Mouse (Mus musculus) kidney, adult 18-20 months (tissue): ENCODE measurements at regions not wholly inside any gene's neighbourhood (a gene's known extent, or its start where the extent isn't known, plus 50 kb on each side); places are given as distances from the start of the nearest gene placed in this dataset.
A peak's percentile ranks its signal among the peaks of the same experiment; 100 is the strongest.

Source experiments
- DNase-seq: peaks from one replicate; pipeline ENCODE4 v3.0.0; 2021

DNA sequence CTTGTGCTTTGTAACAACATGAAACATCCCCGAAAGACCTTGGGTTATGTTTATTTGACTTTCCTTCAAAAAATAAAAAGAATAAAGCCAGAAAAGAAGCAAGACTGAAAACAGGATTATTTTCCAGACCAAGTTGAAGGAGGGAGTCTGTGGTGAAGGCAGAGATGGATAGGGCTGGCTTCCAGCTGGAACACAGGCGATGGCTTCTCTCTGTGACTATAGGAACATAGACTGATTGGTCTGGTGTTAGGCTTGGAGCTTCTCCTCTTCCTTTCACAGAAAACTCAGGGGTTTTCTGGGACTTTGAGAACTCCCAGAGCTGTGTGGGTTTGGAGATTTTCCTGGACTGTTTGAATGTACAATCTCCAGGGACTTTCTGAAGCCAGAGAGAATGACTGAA is 625.8 kb downstream of the Gm826 start:
- no peak for DNase-seq

DNA sequence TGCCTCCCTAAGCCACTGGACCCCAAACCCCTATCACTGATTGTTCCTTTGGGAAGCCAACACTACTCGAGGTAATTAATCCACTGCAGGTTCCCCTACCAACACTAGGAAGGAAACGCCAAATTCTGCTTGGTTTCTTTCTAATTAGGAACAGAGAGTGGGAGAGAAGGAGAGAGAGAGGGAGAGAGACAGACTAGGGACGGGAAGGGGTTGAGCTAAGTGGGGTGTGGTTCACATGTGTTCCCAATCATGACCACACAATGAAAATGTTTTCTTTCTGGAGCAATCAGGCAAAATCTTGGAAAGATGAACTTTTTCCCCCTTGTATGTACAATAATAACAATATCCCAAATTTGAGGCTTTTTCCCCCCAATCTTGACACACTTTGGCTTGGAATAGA is 619.3 kb downstream of the Gm826 start:
- DNase-seq = no peak

DNA sequence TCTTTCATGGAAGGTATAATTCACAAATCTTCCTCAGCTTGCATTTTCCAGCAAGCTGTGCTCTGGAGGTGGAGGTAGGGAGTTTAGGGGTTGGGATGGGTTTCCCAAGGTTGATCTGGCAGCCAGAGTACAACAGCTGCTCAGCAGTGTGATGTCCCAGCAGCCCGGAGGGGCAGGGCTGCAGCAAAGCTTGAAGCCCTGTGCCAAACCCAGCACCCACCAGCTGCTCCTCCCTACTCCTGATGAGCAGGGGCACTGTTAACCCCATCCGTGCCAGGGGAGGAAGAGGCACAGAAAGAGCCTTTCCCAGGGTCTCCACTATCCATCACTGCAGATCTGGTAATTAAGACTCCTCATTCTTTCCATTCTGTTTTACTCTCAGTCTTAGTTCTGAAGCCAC is 615.2 kb downstream of the Gm826 start:
- DNase-seq = no peak

DNA sequence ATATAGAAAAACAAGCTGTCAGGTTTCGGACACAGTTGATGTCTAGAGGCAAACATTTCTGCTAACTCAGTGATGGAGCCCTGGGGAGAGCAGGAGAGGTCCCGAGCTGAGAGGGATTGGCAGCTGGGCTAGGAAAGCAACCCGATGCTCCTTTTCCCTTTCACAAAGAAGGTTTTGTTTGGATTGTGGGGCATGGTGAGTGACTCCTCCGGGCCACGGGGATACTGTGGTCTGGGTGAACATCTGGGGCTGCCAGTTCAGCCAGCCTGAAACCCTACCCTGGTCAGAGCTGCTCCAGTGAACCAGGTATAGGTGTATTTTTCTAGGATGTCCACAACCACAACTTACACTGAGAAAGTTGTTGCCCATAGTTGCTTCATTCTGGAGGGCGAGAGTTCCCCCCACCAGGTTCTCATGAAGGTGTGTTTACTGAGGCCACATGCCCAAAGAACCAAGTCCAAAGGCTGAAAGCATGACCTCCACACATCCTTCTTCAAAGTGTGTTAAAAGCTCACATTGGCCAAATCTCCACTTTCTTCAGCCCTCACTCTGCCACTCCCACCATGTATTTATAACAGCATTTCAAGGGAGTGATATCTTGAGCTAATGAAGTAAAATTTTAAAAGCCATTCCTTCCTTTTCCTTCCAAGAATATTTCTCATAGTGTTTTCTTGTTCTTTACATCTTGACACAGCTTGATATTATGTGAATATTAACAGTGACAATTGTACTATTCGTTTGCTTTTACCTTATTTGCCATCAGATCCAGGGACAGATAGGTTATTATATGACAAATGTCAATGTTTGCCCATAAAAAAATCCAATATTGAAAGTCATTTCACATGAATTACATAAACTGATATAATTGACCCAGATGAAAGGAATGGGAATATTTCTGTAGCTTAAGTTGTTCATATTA is 608.5 kb downstream of the Gm826 start:
- DNase-seq = no peak

DNA sequence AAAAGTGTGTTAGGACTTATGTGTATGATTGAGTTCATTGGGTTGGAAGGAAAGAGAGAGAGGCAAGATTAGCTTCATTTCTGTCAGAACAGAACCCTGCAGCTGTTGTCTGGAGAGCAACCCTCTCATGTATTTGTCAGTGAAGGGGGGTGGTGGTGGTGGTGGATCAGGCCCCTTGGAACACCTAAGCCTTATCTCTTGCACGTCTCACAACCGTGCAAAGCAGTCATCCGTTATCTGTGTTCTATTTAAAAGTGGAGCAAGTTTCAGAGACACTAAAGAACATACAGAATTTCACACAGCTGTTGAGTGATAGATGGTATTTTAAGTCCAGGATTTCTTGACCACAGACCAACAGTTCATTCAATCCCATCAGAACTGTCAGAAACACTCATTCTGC is 604.7 kb downstream of the Gm826 start:
- no peak for DNase-seq

DNA sequence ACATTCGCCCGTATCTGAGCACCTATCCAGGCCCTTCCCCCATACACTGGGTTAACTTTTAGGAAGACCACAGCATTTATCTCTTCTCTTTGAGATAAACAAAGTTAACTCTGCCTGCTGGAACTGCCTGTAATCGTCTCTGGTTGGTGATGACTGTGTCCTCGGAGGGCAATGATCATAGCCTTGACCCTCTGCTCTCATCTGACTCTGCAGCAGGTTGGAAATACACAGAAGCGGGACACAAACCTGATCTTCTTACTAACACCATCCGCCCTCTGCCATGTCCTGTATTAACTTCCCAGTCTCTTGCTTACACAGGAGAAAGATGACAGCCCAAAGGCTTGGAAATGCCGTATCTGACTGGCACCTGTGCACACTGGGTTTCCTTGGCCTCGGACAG is 603.7 kb downstream of the Gm826 start:
- no peak for DNase-seq

DNA sequence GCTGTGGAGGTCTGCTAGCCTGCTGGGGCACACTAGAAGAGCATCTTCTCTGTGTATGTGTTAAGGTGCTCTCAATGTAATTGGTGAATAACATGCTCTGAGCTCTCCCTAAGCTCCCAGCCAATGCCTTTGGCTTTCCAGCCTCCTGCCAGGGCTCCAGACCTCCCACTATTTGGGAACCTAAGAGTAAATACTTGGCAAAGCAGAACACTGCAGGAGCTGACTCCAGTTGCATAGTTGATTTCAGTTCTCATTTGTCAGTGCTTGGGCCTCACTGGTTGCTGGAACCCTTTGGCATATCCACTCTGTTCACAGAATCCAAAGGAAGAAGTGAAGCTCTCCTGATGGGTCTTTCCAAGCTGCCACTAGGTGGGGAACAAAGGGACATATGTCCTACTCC is 602.7 kb downstream of the Gm826 start:
- no peak for DNase-seq

DNA sequence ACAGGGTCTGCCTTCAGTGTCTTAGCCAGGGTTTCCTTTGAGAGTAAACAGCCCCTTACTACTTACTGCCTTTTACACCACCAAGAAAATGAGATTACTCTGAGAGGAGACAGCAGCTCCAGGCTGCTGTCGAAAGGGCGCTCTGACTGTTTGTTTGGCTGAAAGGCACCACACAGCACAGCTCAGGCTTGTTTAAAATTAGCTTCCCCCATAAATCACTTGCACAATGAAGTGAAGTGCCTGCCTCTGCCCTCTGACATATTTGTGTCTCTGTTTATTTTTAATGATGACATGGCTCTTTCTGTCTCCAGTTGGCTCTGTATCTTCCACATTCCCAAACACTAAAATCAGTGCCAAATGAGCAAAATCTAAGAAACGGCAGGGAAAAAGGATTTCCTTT is 601.5 kb downstream of the Gm826 start:
- DNase-seq = no peak

DNA sequence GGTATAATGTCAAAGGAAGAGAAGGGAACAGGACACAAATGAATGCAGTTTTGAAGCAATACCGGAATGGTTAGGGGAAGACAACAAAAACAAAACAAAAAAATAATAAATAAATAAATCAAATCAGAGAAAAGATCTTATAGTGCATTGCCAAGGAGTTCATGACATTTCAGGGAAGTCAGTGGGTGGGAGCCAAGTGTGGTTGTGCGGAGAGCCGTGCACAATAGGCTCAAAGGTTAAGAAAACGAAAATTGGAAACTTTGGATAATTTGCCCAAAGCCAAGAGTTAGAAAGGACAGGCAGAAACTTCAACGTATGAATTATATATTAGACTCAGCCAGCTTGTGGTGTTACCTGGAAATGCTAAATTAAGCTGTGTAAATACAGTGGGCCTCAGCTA is 599.4 kb downstream of the Gm826 start:
- no peak for DNase-seq

DNA sequence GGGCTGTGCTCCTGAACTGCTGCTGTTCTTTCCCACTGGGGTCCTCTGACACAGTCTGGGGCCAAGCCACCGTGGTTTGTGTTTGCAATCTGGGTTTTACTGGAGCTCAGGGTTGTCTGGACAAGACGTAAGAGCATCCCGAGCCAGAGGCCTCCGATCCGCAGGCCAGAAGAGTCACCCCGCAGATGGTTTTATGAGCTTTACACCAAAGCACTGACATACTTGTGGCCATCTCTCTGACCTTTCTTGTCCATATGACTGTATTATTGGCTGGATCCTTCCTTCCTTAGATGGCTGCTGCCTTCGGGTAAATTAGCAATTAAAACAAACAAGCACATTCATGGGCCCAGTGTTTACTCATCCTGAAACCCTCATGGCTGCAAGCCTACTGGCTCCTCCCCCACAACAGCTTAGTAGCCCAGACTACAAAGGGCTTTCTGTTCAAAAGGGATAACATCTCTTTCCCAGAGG is 578.4 kb downstream of the Gm826 start:
- DNase-seq = peak; percentile 7

DNA sequence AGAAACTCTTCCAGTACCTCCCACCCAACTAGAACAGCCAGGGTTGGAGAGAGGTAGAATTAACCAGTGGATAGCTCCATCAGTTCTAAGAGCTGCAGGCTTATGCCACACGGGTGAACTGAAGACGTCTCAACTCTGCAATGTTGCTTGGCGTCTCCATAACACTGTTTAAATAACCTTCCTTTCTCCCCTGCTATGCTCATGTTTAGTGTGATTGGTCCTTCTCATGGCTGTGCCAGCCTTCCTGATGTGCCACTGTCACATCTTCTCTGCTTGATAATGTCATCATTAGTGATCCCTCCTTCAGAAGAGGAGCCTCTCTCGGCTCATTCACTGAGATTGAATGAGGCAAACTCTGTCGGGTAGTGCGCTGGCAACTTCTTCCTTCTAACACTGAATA is 573.2 kb downstream of the Gm826 start:
- no peak for DNase-seq

DNA sequence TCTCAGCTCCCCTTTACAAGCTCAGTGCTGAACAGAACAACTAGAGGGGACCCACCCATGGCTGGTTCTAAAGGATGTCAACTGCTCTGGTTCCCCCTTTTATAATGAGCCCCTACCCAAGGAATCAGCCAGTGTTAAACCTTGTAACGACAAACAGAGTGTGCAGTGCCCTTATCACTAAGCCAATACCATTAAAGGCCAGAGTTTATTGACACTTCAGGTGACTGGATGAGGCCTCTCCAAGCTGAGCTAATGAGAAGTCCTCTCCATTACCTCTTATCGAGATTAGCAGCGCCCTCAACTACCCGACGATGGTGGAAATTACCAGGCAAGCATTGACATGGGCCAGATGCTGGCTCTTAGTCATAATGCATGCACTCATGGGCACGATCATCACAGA is 570.8 kb downstream of the Gm826 start:
- DNase-seq = no peak
